Mouse (Mus musculus): ENCODE measurements at regions not wholly inside any gene's neighbourhood (a gene's known extent, or its start where the extent isn't known, plus 50 kb on each side); places are given as distances from the start of the nearest gene placed in this dataset.

- Histone ChIP-seq H3K4me2 (replicated peaks) (no peak overlapping the region), H3K36me3 (no peaks in the 10 kb centered on the region), H3K27ac (no peak overlapping the region), H3K9ac (no peak overlapping the region), H3K4me1 (no peaks in the 10 kb centered on the region), H3K9me3 (no peaks in the 10 kb centered on the region), H3K4me3 (no peak overlapping the region), H3K27me3 (replicated peaks) (no peaks in the 10 kb centered on the region)
- WGBS: 66% methylated on average over 1 of the region's 1 CpGs
- no peak for ATAC-seq (ENCODE audit: low FRiP score, low read depth)
Observed at GRCm38 (mm10) chr4:72592129-72592528, 260.3 kb downstream of the Aldoart1 start.

- no peak overlapping the region for H3K4me3 ChIP-seq
- no peaks in the 10 kb centered on the region for H3K4me1 ChIP-seq
- no peak overlapping the region for H3K27ac ChIP-seq
- H3K9me3 ChIP-seq: no peaks in the 10 kb centered on the region
- H3K9ac ChIP-seq: no peak overlapping the region
- 92% methylated on average over 1 of the region's 1 CpGs for WGBS
- no peaks in the 10 kb centered on the region for H3K27me3 ChIP-seq (replicated peaks)
- ATAC-seq (ENCODE audit: low FRiP score, low read depth): no peak
- H3K4me2 ChIP-seq (replicated peaks): no peak overlapping the region
- no peaks in the 10 kb centered on the region for H3K36me3 ChIP-seq
Observed at GRCm38 (mm10) chr4:72574946-72575345, 277.5 kb downstream of the Aldoart1 start.

GRCm38 (mm10) chr4:72571924-72572323 is 280.5 kb downstream of the Aldoart1 start:
- Histone ChIP-seq H3K4me1 (no peaks in the 10 kb centered on the region), H3K9ac (no peak overlapping the region), H3K36me3 (no peaks in the 10 kb centered on the region), H3K4me2 (replicated peaks) (no peak overlapping the region), H3K27ac (no peak overlapping the region), H3K27me3 (replicated peaks) (no peaks in the 10 kb centered on the region), H3K9me3 (no peaks in the 10 kb centered on the region), H3K4me3 (no peak overlapping the region)
- 75% methylated on average over 2 of the region's 2 CpGs for WGBS
- ATAC-seq (ENCODE audit: low FRiP score, low read depth): no peak

- Histone ChIP-seq H3K4me1 (no peaks in the 10 kb centered on the region), H3K36me3 (no peaks in the 10 kb centered on the region), H3K4me2 (replicated peaks) (no peak overlapping the region), H3K9me3 (no peaks in the 10 kb centered on the region), H3K27ac (no peak overlapping the region), H3K9ac (no peak overlapping the region), H3K27me3 (replicated peaks) (no peaks in the 10 kb centered on the region), H3K4me3 (no peak overlapping the region)
- ATAC-seq (ENCODE audit: low FRiP score, low read depth): no peak
- WGBS: 89% methylated on average over 3 of the region's 3 CpGs
Observed at GRCm38 (mm10) chr4:72565186-72565585, 287.2 kb downstream of the Aldoart1 start.

- Histone ChIP-seq H3K27me3 (replicated peaks) (no peaks in the 10 kb centered on the region), H3K4me2 (replicated peaks) (no peak overlapping the region), H3K9me3 (no peaks in the 10 kb centered on the region), H3K27ac (no peak overlapping the region), H3K4me3 (no peak overlapping the region), H3K36me3 (no peaks in the 10 kb centered on the region), H3K9ac (no peak overlapping the region), H3K4me1 (no peaks in the 10 kb centered on the region)
- 16% methylated on average over 4 of the region's 4 CpGs for WGBS
- no peak for ATAC-seq (ENCODE audit: low FRiP score, low read depth)
Observed at GRCm38 (mm10) chr4:72562909-72563676, 289.3 kb downstream of the Aldoart1 start.

GRCm38 (mm10) chr4:72554276-72554675 is 298.2 kb downstream of the Aldoart1 start:
- Histone ChIP-seq H3K4me3 (no peak overlapping the region), H3K9ac (no peak overlapping the region), H3K9me3 (no peaks in the 10 kb centered on the region), H3K4me1 (no peaks in the 10 kb centered on the region), H3K4me2 (replicated peaks) (no peak overlapping the region), H3K27ac (no peak overlapping the region), H3K36me3 (no peaks in the 10 kb centered on the region), H3K27me3 (replicated peaks) (no peaks in the 10 kb centered on the region)
- no peak for ATAC-seq (ENCODE audit: low FRiP score, low read depth)

- ATAC-seq (ENCODE audit: low FRiP score, low read depth): no peak
- H3K4me1 ChIP-seq: no peaks in the 10 kb centered on the region
- no peak overlapping the region for H3K27ac ChIP-seq
- no peak overlapping the region for H3K9ac ChIP-seq
- H3K9me3 ChIP-seq: no peaks in the 10 kb centered on the region
- no peaks in the 10 kb centered on the region for H3K36me3 ChIP-seq
- WGBS: 29% methylated on average over 1 of the region's 1 CpGs
- H3K4me2 ChIP-seq (replicated peaks): no peak overlapping the region
- no peak overlapping the region for H3K4me3 ChIP-seq
- H3K27me3 ChIP-seq (replicated peaks): no peaks in the 10 kb centered on the region
Observed at GRCm38 (mm10) chr4:72534563-72534962, 317.9 kb downstream of the Aldoart1 start.

GRCm38 (mm10) chr4:72524630-72525029 is 323.9 kb upstream of the Tle1 start:
- H3K4me2 ChIP-seq (replicated peaks): no peak overlapping the region
- no peaks in the 10 kb centered on the region for H3K4me1 ChIP-seq
- no peaks in the 10 kb centered on the region for H3K36me3 ChIP-seq
- no peak overlapping the region for H3K9ac ChIP-seq
- H3K4me3 ChIP-seq: no peak overlapping the region
- H3K27me3 ChIP-seq (replicated peaks): no peaks in the 10 kb centered on the region
- H3K27ac ChIP-seq: no peak overlapping the region
- ATAC-seq (ENCODE audit: low FRiP score, low read depth): no peak
- no peaks in the 10 kb centered on the region for H3K9me3 ChIP-seq

GRCm38 (mm10) chr4:72524100-72524499 is 323.4 kb upstream of the Tle1 start:
- ATAC-seq (ENCODE audit: low FRiP score, low read depth): no peak
- Histone ChIP-seq H3K36me3 (no peaks in the 10 kb centered on the region), H3K9me3 (no peaks in the 10 kb centered on the region), H3K4me1 (no peaks in the 10 kb centered on the region), H3K27ac (no peak overlapping the region), H3K27me3 (replicated peaks) (no peaks in the 10 kb centered on the region), H3K4me3 (no peak overlapping the region), H3K9ac (no peak overlapping the region), H3K4me2 (replicated peaks) (no peak overlapping the region)
- WGBS: 74% methylated on average over 1 of the region's 1 CpGs

GRCm38 (mm10) chr4:72511220-72511619 is 310.5 kb upstream of the Tle1 start:
- no peaks in the 10 kb centered on the region for H3K36me3 ChIP-seq
- no peak overlapping the region for H3K4me3 ChIP-seq
- H3K27ac ChIP-seq: no peak overlapping the region
- no peak overlapping the region for H3K9ac ChIP-seq
- WGBS: 83% methylated on average over 1 of the region's 1 CpGs
- no peaks in the 10 kb centered on the region for H3K27me3 ChIP-seq (replicated peaks)
- no peak for ATAC-seq (ENCODE audit: low FRiP score, low read depth)
- no peak overlapping the region for H3K4me2 ChIP-seq (replicated peaks)
- no peaks in the 10 kb centered on the region for H3K9me3 ChIP-seq
- no peaks in the 10 kb centered on the region for H3K4me1 ChIP-seq

- Histone ChIP-seq H3K9me3 (no peaks in the 10 kb centered on the region), H3K4me3 (no peak overlapping the region), H3K4me2 (replicated peaks) (no peak overlapping the region), H3K36me3 (no peaks in the 10 kb centered on the region), H3K27me3 (replicated peaks) (no peaks in the 10 kb centered on the region), H3K4me1 (no peaks in the 10 kb centered on the region), H3K27ac (no peak overlapping the region), H3K9ac (no peak overlapping the region)
- ATAC-seq (ENCODE audit: low FRiP score, low read depth): no peak
- WGBS: 93% methylated on average over 1 of the region's 1 CpGs
Observed at GRCm38 (mm10) chr4:72481748-72482147, 281.0 kb upstream of the Tle1 start.

- no peaks in the 10 kb centered on the region for H3K9me3 ChIP-seq
- H3K4me1 ChIP-seq: no peaks in the 10 kb centered on the region
- H3K4me2 ChIP-seq (replicated peaks): no peak overlapping the region
- no peaks in the 10 kb centered on the region for H3K27me3 ChIP-seq (replicated peaks)
- H3K27ac ChIP-seq: no peak overlapping the region
- no peaks in the 10 kb centered on the region for H3K36me3 ChIP-seq
- no peak overlapping the region for H3K9ac ChIP-seq
- no peak overlapping the region for H3K4me3 ChIP-seq
- WGBS: 82% methylated on average over 3 of the region's 3 CpGs
- no peak for ATAC-seq (ENCODE audit: low FRiP score, low read depth)
Observed at GRCm38 (mm10) chr4:72480535-72480934, 279.8 kb upstream of the Tle1 start.

GRCm38 (mm10) chr4:72469236-72469875 is 268.6 kb upstream of the Tle1 start:
- H3K27me3 ChIP-seq (replicated peaks): no peaks in the 10 kb centered on the region
- no peak overlapping the region for H3K9ac ChIP-seq
- ATAC-seq (ENCODE audit: low FRiP score, low read depth): no peak
- WGBS: 83% methylated on average over 1 of the region's 1 CpGs
- no peak overlapping the region for H3K4me3 ChIP-seq
- no peaks in the 10 kb centered on the region for H3K36me3 ChIP-seq
- no peaks in the 10 kb centered on the region for H3K9me3 ChIP-seq
- no peaks in the 10 kb centered on the region for H3K4me1 ChIP-seq
- no peak overlapping the region for H3K27ac ChIP-seq
- no peak overlapping the region for H3K4me2 ChIP-seq (replicated peaks)

All from neural tube, embryonic 12.5 days (tissue).